Mouse (Mus musculus): Measurements from ENCODE around the gene Fancd2os.

DNA sequence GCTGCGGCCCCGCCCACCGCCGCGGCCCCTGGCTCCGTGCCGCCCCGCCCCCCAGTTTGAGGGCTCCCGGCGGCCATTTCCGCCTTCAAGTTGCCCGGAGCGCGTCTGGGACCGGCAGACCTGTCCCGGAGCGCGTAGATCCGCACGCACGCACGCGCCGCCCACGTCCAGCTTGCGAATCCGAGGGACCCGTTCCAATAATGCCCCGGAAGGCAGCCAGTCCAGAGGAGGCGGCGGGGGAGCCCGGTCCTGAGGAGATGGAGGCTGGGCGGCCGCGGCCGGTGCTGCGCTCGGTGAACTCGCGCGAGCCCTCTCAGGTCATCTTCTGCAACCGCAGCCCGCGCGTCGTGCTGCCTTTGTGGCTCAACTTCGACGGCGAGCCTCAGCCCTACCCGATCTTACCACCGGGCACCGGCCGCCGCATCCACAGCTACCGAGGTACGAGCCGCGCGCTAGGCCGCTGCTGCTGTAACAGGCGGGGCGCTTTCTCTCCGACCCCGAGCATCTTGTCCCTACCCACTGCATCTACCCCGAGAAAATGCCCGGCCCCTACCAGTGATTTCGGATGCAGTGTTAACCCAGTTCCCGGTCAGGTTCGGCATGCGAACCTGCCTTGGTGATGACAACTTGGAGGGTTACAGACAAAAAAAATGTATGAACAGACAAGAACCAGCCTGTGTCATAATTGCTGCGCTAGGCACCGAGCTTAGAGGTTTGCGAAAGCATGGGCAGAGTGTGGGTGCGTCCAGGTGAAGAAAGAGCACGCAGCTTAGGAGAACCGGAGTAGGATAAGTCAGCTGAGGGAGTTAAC, 23.6 kb upstream of the Fancd2os start, which contains the start of gene Vhl:
- TF ChIP-seq CTCF (IDR thresholded peaks at IDR 0.05; ENCODE audit: low read depth) (peak; percentile 36; the same call in 1 of the 2 replicates), EP300 (optimal IDR thresholded peaks at IDR 0.05) (no peak)
